Mouse (Mus musculus) MEL (cell line): Measurements from ENCODE around the gene Uhrf2. TPM values are rescaled to one million over a fixed set of nuclear protein-coding genes. Genes with fewer than 3 reads are reported as not detected.
A peak's percentile ranks its signal among the peaks of the same experiment; 100 is the strongest.

ENCODE experiments used
- DNase-seq: peaks from one replicate; pipeline ENCODE4 v3.0.0; 2011; ENCODE audit warnings: low read depth, low spot score
- H3K27ac ChIP-seq: 2 replicates; pipeline ENCODE4 v1.5.1; 2012; ENCODE audit warnings: low read depth, mild to moderate bottlenecking, control low read depth, low read length, moderate library complexity; ENCODE audit not compliant: control insufficient read depth
- H3K27me3 ChIP-seq, 2 experiments: fragments of 150-350 bp in 1 of 2; sonication (generic) in 1 of 2; 2 replicates each; pipeline ENCODE4 v1.6.1; 2012; ENCODE audit warnings: low read length in 2 of 2, mild to moderate bottlenecking in 2 of 2, improper control_type of control experiment in 1 of 2, moderate library complexity in 1 of 2; ENCODE audit not compliant: insufficient read depth in 2 of 2, control insufficient read depth in 1 of 2
- H3K36me3 ChIP-seq, 2 experiments: 2 replicates each; pipeline ENCODE4 v1.6.1; 2012 to 2014; ENCODE audit warnings: low read length in 2 of 2, improper control_type of control experiment in 1 of 2, inconsistent platforms in 1 of 2, mild to moderate bottlenecking in 1 of 2; ENCODE audit not compliant: insufficient read depth in 2 of 2, control insufficient read depth in 1 of 2
- H3K4me1 ChIP-seq, 2 experiments: fragments of 150-350 bp in 1 of 2; sonication (generic) in 1 of 2; 2 replicates each; pipeline ENCODE4 v1.6.1; 2012; ENCODE audit warnings: low read length in 2 of 2, improper control_type of control experiment in 1 of 2, mild to moderate bottlenecking in 1 of 2; ENCODE audit not compliant: insufficient read depth in 2 of 2, control insufficient read depth in 1 of 2
- H3K4me3 ChIP-seq, 2 experiments: fragments of 150-350 bp in 1 of 2; sonication (generic) in 1 of 2; 2 replicates each; pipeline ENCODE4 v1.5.1; 2012; ENCODE audit warnings: low read depth in 2 of 2, low read length in 2 of 2, mild to moderate bottlenecking in 2 of 2, moderate library complexity in 2 of 2, control low read depth in 1 of 2, improper control_type of control experiment in 1 of 2; ENCODE audit not compliant: control insufficient read depth in 1 of 2, insufficient read depth in 1 of 2
- H3K79me2 ChIP-seq: 2 replicates; pipeline ENCODE4 v1.6.1; 2012; ENCODE audit warnings: mild to moderate bottlenecking, low read length, moderate library complexity; ENCODE audit not compliant: control insufficient read depth, poor library complexity, insufficient read depth
- H3K9ac ChIP-seq: 2 replicates; pipeline ENCODE4 v1.6.1; 2012; ENCODE audit warnings: low read depth, mild to moderate bottlenecking, control low read depth, low read length, moderate library complexity; ENCODE audit not compliant: control insufficient read depth, poor library complexity, severe bottlenecking
- H3K9me3 ChIP-seq: fragments of 150-350 bp; sonication (generic); replicated peaks from 2 replicates; pipeline ENCODE4 v1.6.1; 2012; ENCODE audit warnings: mild to moderate bottlenecking, low read length, improper control_type of control experiment, moderate library complexity; ENCODE audit not compliant: insufficient read depth
- BHLHE40 ChIP-seq: IDR thresholded peaks from 2 replicates; pipeline ENCODE4 v1.6.1; 2012; ENCODE audit warnings: low read depth, mild to moderate bottlenecking, inconsistent platforms, low read length, improper control_type of control experiment, borderline replicate concordance
- CHD2 ChIP-seq: IDR thresholded peaks from 2 replicates; pipeline ENCODE4 v1.6.1; 2011; ENCODE audit warnings: low read length, improper control_type of control experiment
- ELF1 ChIP-seq: IDR thresholded peaks from 2 replicates; pipeline ENCODE4 v1.6.1; 2014; ENCODE audit warnings: low read depth, mild to moderate bottlenecking, inconsistent platforms, low read length, improper control_type of control experiment, moderate library complexity
- EP300 ChIP-seq, 2 experiments: IDR thresholded peaks; 2 replicates each; pipeline ENCODE4 v1.6.1; 2011; ENCODE audit warnings: improper control_type of control experiment in 2 of 2, low read length in 2 of 2, low read depth in 1 of 2, mild to moderate bottlenecking in 1 of 2
- GABPA ChIP-seq: IDR thresholded peaks from 2 replicates; pipeline ENCODE4 v1.6.1; 2012; ENCODE audit warnings: low read depth, mild to moderate bottlenecking, inconsistent platforms, low read length, improper control_type of control experiment, moderate library complexity
- GATA1 ChIP-seq: IDR thresholded peaks from 2 replicates; pipeline ENCODE4 v1.6.1; 2011; ENCODE audit warnings: low read depth, low read length, improper control_type of control experiment
- HCFC1 ChIP-seq: IDR thresholded peaks from 2 replicates; pipeline ENCODE4 v1.6.1; 2012; ENCODE audit warnings: low read depth, mild to moderate bottlenecking, inconsistent platforms, low read length, improper control_type of control experiment, moderate library complexity
- MAFK ChIP-seq: IDR thresholded peaks from 2 replicates; pipeline ENCODE4 v1.6.1; 2011; ENCODE audit warnings: low read depth, mild to moderate bottlenecking, low read length, improper control_type of control experiment, borderline replicate concordance
- MAZ ChIP-seq: IDR thresholded peaks from 2 replicates; pipeline ENCODE4 v1.6.1; 2012; ENCODE audit warnings: low read depth, mild to moderate bottlenecking, inconsistent platforms, low read length, improper control_type of control experiment
- MEF2A ChIP-seq: IDR thresholded peaks from 2 replicates; pipeline ENCODE4 v1.6.1; 2014; ENCODE audit warnings: low read depth, mild to moderate bottlenecking, inconsistent platforms, low read length, improper control_type of control experiment; ENCODE audit not compliant: poor library complexity, insufficient replicate concordance, severe bottlenecking; ENCODE audit errors: extremely low read depth
- NRF1 ChIP-seq: IDR thresholded peaks from 2 replicates; pipeline ENCODE4 v1.6.1; 2014; ENCODE audit warnings: low read depth, mild to moderate bottlenecking, inconsistent platforms, low read length, improper control_type of control experiment, moderate library complexity; ENCODE audit not compliant: poor library complexity, insufficient read depth, severe bottlenecking
- POLR2AphosphoS2 ChIP-seq: IDR thresholded peaks from 2 replicates; pipeline ENCODE4 v1.6.1; 2011; ENCODE audit warnings: low read length, improper control_type of control experiment
- POLR2AphosphoS5 ChIP-seq: IDR thresholded peaks from 2 replicates; pipeline ENCODE4 v1.6.1; 2012; ENCODE audit warnings: low read depth, borderline replicate concordance, mild to moderate bottlenecking, inconsistent platforms, low read length, moderate library complexity, mixed read lengths
- RCOR1 ChIP-seq: IDR thresholded peaks from 2 replicates; pipeline ENCODE4 v1.6.1; 2012; ENCODE audit warnings: low read depth, mild to moderate bottlenecking, inconsistent platforms, low read length, improper control_type of control experiment
- SIN3A ChIP-seq: IDR thresholded peaks from 2 replicates; pipeline ENCODE4 v1.6.1; 2012; ENCODE audit warnings: low read length, improper control_type of control experiment, inconsistent platforms
- TBP ChIP-seq: IDR thresholded peaks from 2 replicates; pipeline ENCODE4 v1.8.0; 2011; ENCODE audit warnings: low read depth, low read length, improper control_type of control experiment
- UBTF ChIP-seq: IDR thresholded peaks from 2 replicates; pipeline ENCODE4 v1.6.1; 2012; ENCODE audit warnings: low read depth, mild to moderate bottlenecking, inconsistent platforms, low read length, improper control_type of control experiment, moderate library complexity, borderline replicate concordance; ENCODE audit not compliant: insufficient read depth
- USF2 ChIP-seq, 2 experiments: IDR thresholded peaks; 2 replicates each; pipeline ENCODE4 v1.6.1; 2011 to 2012; ENCODE audit warnings: improper control_type of control experiment in 2 of 2, low read length in 2 of 2, borderline replicate concordance in 1 of 2, inconsistent platforms in 1 of 2, low read depth in 1 of 2, mild to moderate bottlenecking in 1 of 2; ENCODE audit not compliant: insufficient read depth in 1 of 2
- ZC3H11A ChIP-seq: IDR thresholded peaks from 2 replicates; pipeline ENCODE4 v1.6.1; 2012; ENCODE audit warnings: low read depth, mild to moderate bottlenecking, inconsistent platforms, low read length, improper control_type of control experiment
- polyA plus RNA-seq, 2 experiments: library from polyadenylated mRNA; stranded (reverse) in 1 of 2; unstranded in 1 of 2; fragments of >175 nt in 1 of 2; fragments of >200 nt in 1 of 2; gene quantifications; 2 replicates each; pipeline versions ENCODE4 v1.2.1 to v1.2.4; 2012; ENCODE audit warnings: low replicate concordance in 2 of 2, low read depth in 1 of 2; ENCODE audit not compliant: insufficient read length in 2 of 2, insufficient read depth in 1 of 2, missing spikeins in 1 of 2
- total RNA-seq: library from RNA; depleted of rRNA; stranded (reverse); fragments of 300-350 nt; gene quantifications from 2 replicates; pipeline ENCODE4 v1.2.3, GENCODE M21; 2012

Gene Uhrf2
- total and polyA plus RNA-seq, 3 experiments: 18.0 to 19.0 TPM; not detected in 1

DNA sequence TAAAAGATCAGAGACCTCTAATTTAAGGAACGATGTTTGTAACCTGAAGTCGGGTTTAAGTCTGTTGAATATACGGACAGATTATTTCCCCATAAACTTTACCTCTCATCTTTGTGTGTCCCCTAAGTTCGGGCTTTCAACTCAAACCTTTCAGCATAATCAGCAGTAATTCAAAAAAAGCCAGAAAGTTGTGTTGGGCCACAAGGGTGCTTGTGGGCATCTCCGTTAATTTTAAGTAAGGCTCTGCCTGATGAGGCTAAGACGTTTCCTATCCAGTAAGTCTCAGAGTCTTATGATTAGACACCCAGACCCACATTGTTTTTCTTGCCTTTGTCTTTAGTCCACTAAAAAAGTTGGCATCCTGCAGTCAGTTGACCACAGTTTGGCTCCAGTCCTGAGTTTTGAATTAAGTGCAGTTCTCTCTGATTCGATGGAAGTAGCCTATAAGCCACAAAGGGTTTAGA lies 1.2 kb downstream of the Uhrf2 start (continued):
- TF ChIP-seq UBTF (0 out of 2 replicates have a peak, but pooled peaks have one; percentile 40), MAZ (peak; percentile 58; the same call in 1 of the 2 replicates), SIN3A (peak; percentile 59), MAFK (no peak; the same call in 1 of the 2 replicates), GABPA (no peak), ZC3H11A (no peak), RCOR1 (peak; percentile 65; the same call in 1 of the 2 replicates), TBP (peak; percentile 43; the same call in 1 of the 2 replicates), POLR2AphosphoS5 (no peak), USF2 (IDR thresholded peaks at IDR 0.05; ENCODE audit: borderline replicate concordance in 1 of 2, insufficient read depth in 1 of 2, low read depth in 1 of 2, low read length in 2 of 2) (0 out of 4 replicates have a peak, but pooled peaks of 1 of the 2 experiments have one; percentile 6), MEF2A (no peak), ELF1 (no peak), EP300 (IDR thresholded peaks at IDR 0.05; ENCODE audit: low read depth in 1 of 2, low read length in 2 of 2) (peak in 1 of 2 experiments; percentile 3; a peak in 1 of 4 replicates), CHD2 (no peak), NRF1 (no peak), HCFC1 (peak; percentile 30; the same call in 1 of the 2 replicates)

DNA sequence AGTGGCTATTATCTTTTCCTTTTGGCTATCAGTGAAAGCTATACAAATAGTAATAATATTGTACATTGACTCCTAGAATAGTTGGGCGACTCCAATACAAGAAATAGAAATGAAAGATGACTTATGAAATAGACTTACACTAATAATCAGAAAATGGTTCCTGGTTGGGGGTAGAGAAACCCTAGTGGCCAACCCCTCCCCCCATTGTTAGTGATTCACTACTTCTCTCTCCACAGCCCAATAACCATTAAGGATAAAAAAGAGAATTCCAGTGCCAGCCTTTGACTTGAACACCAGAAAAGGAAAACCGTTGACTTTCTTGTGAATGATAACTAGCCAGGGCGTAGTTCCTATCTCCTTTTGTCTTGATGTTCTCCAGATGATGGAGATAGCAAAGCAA lies 1.9 kb downstream of the Uhrf2 start:
- Histone ChIP-seq H3K36me3 (peaks cover 2 to 35% of the 10 kb centered on the region in 2 experiments; a peak in 2 of 4 replicates), H3K4me1 (peaks cover 14 to 22% of the 10 kb centered on the region in 2 experiments), H3K27me3 (no peaks in the 10 kb centered on the region), H3K27ac (no peak overlapping the region), H3K4me3 (peak overlapping the region in 1 of 2 experiments; percentile 96; a peak in 2 of 4 replicates), H3K9ac (peak overlapping the region; percentile 93; the same call in 1 of the 2 replicates), H3K79me2 (peaks cover 56% of the 10 kb centered on the region), H3K9me3 (no peaks in the 10 kb centered on the region)
- DNase-seq: peak; percentile 54
- no peak for TF ChIP-seq BHLHE40
- peak; percentile 56; the same call in 1 of the 2 replicates for TF ChIP-seq GATA1
- 0 out of 2 replicates have a peak, but pooled peaks have one; percentile 6 for TF ChIP-seq SIN3A
- 0 out of 2 replicates have a peak, but pooled peaks have one; percentile 23 for TF ChIP-seq ELF1
- no peak for TF ChIP-seq POLR2AphosphoS2
- peak; percentile 26; the same call in 1 of the 2 replicates for TF ChIP-seq CHD2
